Mouse (Mus musculus): ENCODE measurements around the gene Zfp286. TPM values are rescaled to one million over a fixed set of nuclear protein-coding genes. Genes with fewer than 3 reads are reported as not detected.

The Zfp286 gene
- 0.41 and 0.43 TPM in 2 replicates for polyA plus RNA-seq (2012; rRNA removed)

DNA sequence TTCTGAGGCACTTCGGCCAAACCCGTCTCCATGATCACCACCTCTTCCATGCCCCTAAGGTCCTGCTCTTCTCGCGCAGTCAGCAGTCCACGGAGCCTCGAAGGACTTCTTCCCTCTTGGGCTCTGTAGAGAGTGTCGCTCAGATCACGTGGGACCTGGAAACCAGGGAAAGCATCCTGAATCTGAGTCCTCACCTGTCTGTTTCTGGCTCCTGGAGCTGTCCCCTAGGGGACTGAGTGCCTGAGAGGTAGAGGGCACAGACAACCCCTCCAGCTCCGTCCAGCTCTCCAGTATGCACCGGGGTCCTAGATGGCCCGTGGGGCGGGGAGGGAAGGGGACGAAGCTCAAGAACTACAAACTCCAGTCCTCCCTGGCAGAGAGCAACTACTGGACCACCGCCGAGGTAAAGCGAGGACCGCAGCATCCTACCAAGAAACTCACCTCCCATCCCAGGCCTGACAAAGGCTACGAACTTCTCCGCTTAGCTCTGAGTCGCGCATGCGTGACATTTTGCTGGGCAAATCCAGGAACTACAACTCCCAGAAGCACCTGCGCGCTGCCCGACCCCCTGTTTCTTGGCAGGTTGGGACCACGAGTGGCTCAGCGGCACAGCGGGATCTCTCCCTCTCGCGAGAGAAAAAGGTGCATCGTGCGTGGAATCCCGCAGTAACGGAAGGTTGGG lies at the start of gene Zfp286:
Gene Zfp286, minus strand, starts transcription at position 528 of the 682 bp plus-strand sequence.

DNA sequence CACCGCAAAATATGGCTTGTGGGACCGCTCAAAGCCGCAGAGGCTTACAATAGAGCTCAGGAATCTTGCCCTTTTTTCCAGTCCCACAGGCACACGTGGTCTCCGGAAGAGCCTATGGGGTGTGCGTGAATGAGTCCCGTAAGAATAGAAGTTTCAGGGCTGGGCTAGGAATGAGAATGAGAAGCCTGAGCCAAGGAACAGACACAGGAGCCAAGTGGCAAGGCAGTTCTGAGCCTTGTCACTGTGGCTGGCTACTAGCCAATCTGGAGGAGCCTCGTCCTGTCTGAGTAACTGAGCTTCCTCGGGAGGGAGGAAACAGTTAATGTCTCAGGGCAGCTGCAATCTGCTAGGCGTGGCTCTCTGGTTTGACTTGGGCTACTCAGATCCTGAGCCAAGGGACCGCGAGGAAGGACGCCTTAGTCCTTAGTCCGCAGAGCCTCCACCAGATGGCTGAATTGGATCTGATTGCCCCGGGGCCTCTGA lies 30.8 kb upstream of the Zfp286 start, which contains the start of gene Trim16:
Gene Trim16, plus strand, starts transcription at position 173 of the 483 bp plus-strand sequence.

DNA sequence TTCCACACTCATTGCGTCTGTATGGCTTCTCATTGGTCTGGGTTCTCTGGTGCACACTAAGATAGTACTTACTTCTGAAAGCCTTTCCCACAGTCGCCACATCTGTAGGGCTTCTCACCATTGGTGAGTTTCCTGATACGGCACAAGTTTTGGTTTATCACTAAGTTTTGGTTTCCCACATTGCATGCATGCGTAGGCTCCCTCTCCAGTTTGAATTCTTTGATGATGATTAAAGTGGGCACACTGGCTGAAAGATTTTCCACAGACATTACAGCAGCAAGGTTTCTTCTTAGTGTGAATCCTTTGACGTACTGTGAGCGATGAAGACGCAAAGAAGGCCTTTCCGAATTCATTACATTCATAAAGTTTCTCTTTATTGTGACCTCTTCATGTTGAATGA lies 36.5 kb downstream of the Zfp286 start, which contains the start of gene Gm10428:
Gene Gm10428, plus strand, starts transcription at position 321 of the 400 bp plus-strand sequence.

DNA sequence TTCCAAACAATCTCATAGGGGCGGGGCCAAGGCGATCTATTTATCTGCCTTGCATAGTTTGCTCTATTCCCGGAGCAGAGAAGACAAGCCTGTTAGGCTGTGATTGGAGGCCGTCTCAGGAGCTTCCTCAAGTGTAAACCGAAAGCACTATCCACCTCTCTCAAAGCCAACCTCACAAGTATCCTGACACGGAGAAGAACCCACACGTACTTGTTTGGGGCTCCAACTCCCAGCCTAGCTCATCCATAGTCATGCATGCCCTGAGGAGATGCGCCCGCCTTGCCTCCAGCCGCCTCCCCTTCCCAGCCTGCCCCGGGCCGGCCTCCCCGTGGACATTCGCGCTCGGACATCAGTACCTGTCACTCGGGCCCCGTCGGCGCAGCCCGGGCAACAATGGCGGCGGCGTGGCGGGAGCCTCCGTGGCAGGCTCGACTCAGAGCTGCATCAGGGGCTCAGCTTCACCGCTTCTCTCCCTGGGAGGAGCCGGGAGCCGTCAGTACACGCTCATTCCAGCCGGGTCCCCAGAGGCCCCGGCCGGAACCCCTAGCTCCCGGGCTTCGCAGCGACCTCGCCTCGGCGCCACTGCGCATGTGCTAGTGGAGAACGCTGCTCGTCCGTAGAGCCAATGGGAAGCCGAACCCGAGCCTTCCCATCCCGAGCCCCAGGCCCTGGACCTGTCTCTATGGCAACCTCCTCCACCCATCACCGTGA lies 57.8 kb downstream of the Zfp286 start, which contains the start of gene Zfp287:
Gene Zfp287, minus strand, starts transcription at position 595 of the 711 bp plus-strand sequence.

Other genes with a start within 250 kb of the Zfp286 start
- gene Ubb, start 238.3 kb downstream of the Zfp286 start, polyA plus RNA-seq (2012; rRNA removed) = 1,063 and 1,080 TPM in 2 replicates
- 4.1 and 4.3 TPM in 2 replicates for gene Trpv2, start 215.0 kb downstream of the Zfp286 start, polyA plus RNA-seq (2012; rRNA removed)
- 1.7 and 2.2 TPM in 2 replicates for gene Lrrc75a, start 140.9 kb downstream of the Zfp286 start, polyA plus RNA-seq (2012; rRNA removed)
- gene Mmgt2, start 140.8 kb downstream of the Zfp286 start, polyA plus RNA-seq (2012; rRNA removed) = 11.8 and 13.4 TPM in 2 replicates
- 0.27 and 0.30 TPM in 2 replicates for gene Zfp287, start 57.6 kb downstream of the Zfp286 start, polyA plus RNA-seq (2012; rRNA removed)
- not detected in 2 replicates for gene Gm10428, start 36.4 kb downstream of the Zfp286 start, polyA plus RNA-seq (2012; rRNA removed)
- gene Trim16, start 30.8 kb upstream of the Zfp286 start, polyA plus RNA-seq (2012; rRNA removed) = 0.62 and 0.71 TPM in 2 replicates
- 0.04 and 0.06 TPM in 2 replicates for gene Fbxw10, start 57.6 kb upstream of the Zfp286 start, polyA plus RNA-seq (2012; rRNA removed)
- 15.8 and 16.6 TPM in 2 replicates for gene Tvp23b, start 90.0 kb upstream of the Zfp286 start, polyA plus RNA-seq (2012; rRNA removed)
- 0.06 TPM in 1 of 2 replicates, not detected in the other for gene Cdrt4, start 161.7 kb upstream of the Zfp286 start, polyA plus RNA-seq (2012; rRNA removed)